Mouse (Mus musculus): ENCODE measurements around the gene Tspoap1. TPM values are rescaled to one million over a fixed set of nuclear protein-coding genes. Genes with fewer than 3 reads are reported as not detected.
A peak's percentile ranks its signal among the peaks of the same experiment; 100 is the strongest.

Gene Tspoap1
- total and polyA plus RNA-seq, 2 experiments from 2014 or later: 33.2 to 137 TPM

- no peak within 1 kb of the TSS for H3K9ac ChIP-seq (replicated peaks; ENCODE audit: low read length)
- peak; percentile 64; the same call in 1 of the 2 replicates for ATAC-seq
- DNase-seq (ENCODE audit: low spot score): peak; percentile 38
- TF ChIP-seq CTCF (IDR thresholded peaks at IDR 0.05; ENCODE audit: low read depth): no peak
- peak within 1 kb of the TSS; percentile 48; the same call in 1 of the 2 replicates for H3K27ac ChIP-seq
- no peak within 1 kb of the TSS for H3K4me2 ChIP-seq (ENCODE audit: low read depth, low read length)
- H3K27me3 ChIP-seq (ENCODE audit: insufficient read depth, low read length): no peaks in the 10 kb centered on the region
- no peak within 1 kb of the TSS for H3K4me3 ChIP-seq (ENCODE audit: low read length)
- no peaks in the 10 kb centered on the region for H3K4me1 ChIP-seq (ENCODE audit: insufficient read depth, low read length)
- no peaks in the 10 kb centered on the region for H3K9me3 ChIP-seq (ENCODE audit: low read length)
- no peaks in the 10 kb centered on the region for H3K36me3 ChIP-seq (ENCODE audit: insufficient read depth, low read length)
- whole genome bisulfite sequencing: 31% methylated on average over 10 of the region's 10 CpGs
Measured at GRCm38 (mm10) chr11:87828239-87828900, 68.0 kb downstream of the Tspoap1 start, which contains the start of gene Lpo. Gene Lpo, minus strand, starts transcription at chr11:87828289.

MicroRNAs encoded within 50 kb of the gene (microRNA counts, 519-probe panel; counts per million panel counts)
- microRNA mmu-miR-142-3p: 1,422 counts per million, percentile 18 among the panel's probes with 10 or more counts
- 2,046 counts per million, percentile 29 among the panel's probes with 10 or more counts for microRNA mmu-miR-142-5p

Small RNAs within 50 kb of the gene (microRNA-seq; reads per million reads assigned to microRNA genes)
- gene Mir142: 0 reads per million in 2 experiments
- 0 reads per million in 2 experiments for gene Mir142b

Other genes with a start within 250 kb of the Tspoap1 start
- gene Gm11492, start 193.9 kb upstream of the Tspoap1 start, total RNA-seq (2014; rRNA removed): not detected in 2 replicates
- not detected in 2 replicates for gene Gm11492, start 193.9 kb upstream of the Tspoap1 start, polyA plus RNA-seq (2015; fragmentation: Nextera tagmentation; extraction: Ambion mirVana)
- 32.3 and 39.6 TPM in 2 replicates for gene Sept4, start 191.6 kb upstream of the Tspoap1 start, total RNA-seq (2014; rRNA removed)
- gene Sept4, start 191.6 kb upstream of the Tspoap1 start, polyA plus RNA-seq (2015; fragmentation: Nextera tagmentation; extraction: Ambion mirVana): 54.9 and 63.6 TPM in 2 replicates
- 110 and 125 TPM in 2 replicates for gene Mtmr4, start 168.4 kb upstream of the Tspoap1 start, total RNA-seq (2014; rRNA removed)
- gene Mtmr4, start 168.4 kb upstream of the Tspoap1 start, polyA plus RNA-seq (2015; fragmentation: Nextera tagmentation; extraction: Ambion mirVana): 30.6 and 34.8 TPM in 2 replicates
- gene Hsf5, start 143.4 kb upstream of the Tspoap1 start, total RNA-seq (2014; rRNA removed): 0.10 and 0.29 TPM in 2 replicates
- gene Hsf5, start 143.4 kb upstream of the Tspoap1 start, polyA plus RNA-seq (2015; fragmentation: Nextera tagmentation; extraction: Ambion mirVana): 0.20 and 0.33 TPM in 2 replicates
- gene Rnf43, start 97.8 kb upstream of the Tspoap1 start, total RNA-seq (2014; rRNA removed): 0.90 and 10.7 TPM in 2 replicates
- gene Rnf43, start 97.8 kb upstream of the Tspoap1 start, polyA plus RNA-seq (2015; fragmentation: Nextera tagmentation; extraction: Ambion mirVana): 0.85 and 1.8 TPM in 2 replicates
- gene Supt4a, start 23.0 kb upstream of the Tspoap1 start, total RNA-seq (2014; rRNA removed): 60.7 and 63.5 TPM in 2 replicates
- gene Supt4a, start 23.0 kb upstream of the Tspoap1 start, polyA plus RNA-seq (2015; fragmentation: Nextera tagmentation; extraction: Ambion mirVana): 125 and 135 TPM in 2 replicates
- 0.37 TPM in 1 of 2 replicates, not detected in the other for gene Mpo, start 33.0 kb downstream of the Tspoap1 start, total RNA-seq (2014; rRNA removed)
- 0.10 and 0.55 TPM in 2 replicates for gene Mpo, start 33.0 kb downstream of the Tspoap1 start, polyA plus RNA-seq (2015; fragmentation: Nextera tagmentation; extraction: Ambion mirVana)
- gene Lpo, start 67.7 kb downstream of the Tspoap1 start, total RNA-seq (2014; rRNA removed): 3.4 and 4.9 TPM in 2 replicates
- 3.3 and 4.3 TPM in 2 replicates for gene Lpo, start 67.7 kb downstream of the Tspoap1 start, polyA plus RNA-seq (2015; fragmentation: Nextera tagmentation; extraction: Ambion mirVana)
- 10.2 and 17.4 TPM in 2 replicates for gene Mks1, start 92.7 kb downstream of the Tspoap1 start, total RNA-seq (2014; rRNA removed)
- 8.0 and 8.4 TPM in 2 replicates for gene Mks1, start 92.7 kb downstream of the Tspoap1 start, polyA plus RNA-seq (2015; fragmentation: Nextera tagmentation; extraction: Ambion mirVana)
- gene Epx, start 115.0 kb downstream of the Tspoap1 start, total RNA-seq (2014; rRNA removed): 0.68 and 0.89 TPM in 2 replicates
- 1.6 and 2.2 TPM in 2 replicates for gene Epx, start 115.0 kb downstream of the Tspoap1 start, polyA plus RNA-seq (2015; fragmentation: Nextera tagmentation; extraction: Ambion mirVana)
- not detected in 2 replicates for gene Olfr462, start 131.7 kb downstream of the Tspoap1 start, total RNA-seq (2014; rRNA removed)
- not detected in 2 replicates for gene Olfr462, start 131.7 kb downstream of the Tspoap1 start, polyA plus RNA-seq (2015; fragmentation: Nextera tagmentation; extraction: Ambion mirVana)
- not detected in 2 replicates for gene Olfr463, start 136.8 kb downstream of the Tspoap1 start, total RNA-seq (2014; rRNA removed)
- not detected in 2 replicates for gene Olfr463, start 136.8 kb downstream of the Tspoap1 start, polyA plus RNA-seq (2015; fragmentation: Nextera tagmentation; extraction: Ambion mirVana)
- 0.29 and 0.37 TPM in 2 replicates for gene Olfr464, start 160.4 kb downstream of the Tspoap1 start, total RNA-seq (2014; rRNA removed)
- 0.16 TPM in 1 of 2 replicates, not detected in the other for gene Olfr464, start 160.4 kb downstream of the Tspoap1 start, polyA plus RNA-seq (2015; fragmentation: Nextera tagmentation; extraction: Ambion mirVana)
- gene Dynll2, start 227.0 kb downstream of the Tspoap1 start, total RNA-seq (2014; rRNA removed): 51.3 and 62.1 TPM in 2 replicates
- 59.7 and 60.5 TPM in 2 replicates for gene Dynll2, start 227.0 kb downstream of the Tspoap1 start, polyA plus RNA-seq (2015; fragmentation: Nextera tagmentation; extraction: Ambion mirVana)

Measured in hindbrain, postnatal 0 days (tissue).